Mouse (Mus musculus) liver, postnatal 0 days (tissue): ENCODE measurements around the gene Ank. TPM values are rescaled to one million over a fixed set of nuclear protein-coding genes. Genes with fewer than 3 reads are reported as not detected.

Experiments used
- ATAC-seq: fragments of 200-750 bp; cut with Nextera tagmentation; 2 replicates; pipeline ENCODE4 v1.8.0; 2017; ENCODE audit warnings: mild to moderate bottlenecking, moderate library complexity
- DNase-seq: peaks from one replicate; pipeline ENCODE4 v3.0.0-alpha.2; 2016
- H3K27ac ChIP-seq: fragments of 300-500 bp; sonication (generic); 2 replicates; pipeline ENCODE4 v1.5.1; 2014; ENCODE audit warnings: antibody characterized with exemption, moderate library complexity, mild to moderate bottlenecking, low read depth
- H3K27me3 ChIP-seq: fragments of 300-500 bp; sonication (generic); 2 replicates; pipeline ENCODE4 v1.6.1; 2014; ENCODE audit warnings: low read length, control low read depth, mixed read lengths; ENCODE audit not compliant: insufficient read depth
- H3K36me3 ChIP-seq: fragments of 300-500 bp; sonication (generic); replicated peaks from 2 replicates; pipeline ENCODE4 v1.6.1; 2014; ENCODE audit warnings: mild to moderate bottlenecking, control low read depth, low read length, moderate library complexity, mixed read lengths; ENCODE audit not compliant: insufficient read depth
- H3K4me1 ChIP-seq: fragments of 300-500 bp; sonication (generic); 2 replicates; pipeline ENCODE4 v1.6.1; 2014; ENCODE audit warnings: antibody characterized with exemption, mild to moderate bottlenecking, control low read depth; ENCODE audit not compliant: insufficient read depth
- H3K4me2 ChIP-seq: fragments of 300-500 bp; sonication (generic); 2 replicates; pipeline ENCODE4 v1.6.1; 2014; ENCODE audit warnings: low read depth, mild to moderate bottlenecking, low read length, moderate library complexity, mixed read lengths
- H3K4me3 ChIP-seq: fragments of 300-500 bp; sonication (generic); 2 replicates; pipeline ENCODE4 v1.5.1; 2014; ENCODE audit warnings: low read depth, low read length
- H3K9ac ChIP-seq: fragments of 300-500 bp; sonication (generic); replicated peaks from 2 replicates; pipeline ENCODE4 v1.6.1; 2014; ENCODE audit warnings: mild to moderate bottlenecking, moderate library complexity
- H3K9me3 ChIP-seq: fragments of 300-500 bp; sonication (generic); 2 replicates; pipeline ENCODE4 v1.6.1; 2016; ENCODE audit warnings: mild to moderate bottlenecking, control low read depth, low read length, mixed read lengths
- CTCF ChIP-seq: sonication (generic); IDR thresholded peaks from 2 replicates; pipeline ENCODE4 v1.5.1; 2016; ENCODE audit warnings: antibody characterized with exemption, low read depth
- EP300 ChIP-seq: IDR thresholded peaks from 2 replicates; pipeline ENCODE4 v1.6.1; 2016; ENCODE audit warnings: antibody characterized with exemption, low read depth, mild to moderate bottlenecking
- WGBS: fragments of 180-500 bp; shearing (Covaris S2); extraction: QIAGEN DNeasy Blood & Tissue Kit; methylation state at CpG from one replicate; pipeline ENCODE4 v1.1.7; 2014; ENCODE audit not compliant: insufficient replicate concordance; 5-methylcytosine and 5-hydroxymethylcytosine counted together
- polyA plus RNA-seq: library from polyadenylated mRNA; unstranded; fragments of >200 nt; fragmentation: Nextera tagmentation; extraction: Ambion mirVana; gene quantifications from 2 replicates; pipeline ENCODE4 v1.2.1, GENCODE M21; 2015

Ank gene
- polyA plus RNA-seq, 1 experiment from 2014 or later = 7.8 TPM

GRCm38 (mm10) chr15:27487059-27487458, 20.6 kb downstream of the Ank start:
- no peak overlapping the region for H3K27ac ChIP-seq
- no peaks in the 10 kb centered on the region for H3K9me3 ChIP-seq
- H3K4me1 ChIP-seq = peaks cover 22% of the 10 kb centered on the region
- ATAC-seq (no peak), DNase-seq (no peak)
- 63% methylated on average over 8 of the region's 8 CpGs for WGBS
- no peak overlapping the region for H3K4me3 ChIP-seq
- TF ChIP-seq CTCF = no peak
- TF ChIP-seq EP300 = no peak
- H3K9ac ChIP-seq = no peak overlapping the region
- H3K36me3 ChIP-seq = no peaks in the 10 kb centered on the region
- no peaks in the 10 kb centered on the region for H3K27me3 ChIP-seq
- H3K4me2 ChIP-seq = peak overlapping the region; percentile 48; the same call in 1 of the 2 replicates

DNA sequence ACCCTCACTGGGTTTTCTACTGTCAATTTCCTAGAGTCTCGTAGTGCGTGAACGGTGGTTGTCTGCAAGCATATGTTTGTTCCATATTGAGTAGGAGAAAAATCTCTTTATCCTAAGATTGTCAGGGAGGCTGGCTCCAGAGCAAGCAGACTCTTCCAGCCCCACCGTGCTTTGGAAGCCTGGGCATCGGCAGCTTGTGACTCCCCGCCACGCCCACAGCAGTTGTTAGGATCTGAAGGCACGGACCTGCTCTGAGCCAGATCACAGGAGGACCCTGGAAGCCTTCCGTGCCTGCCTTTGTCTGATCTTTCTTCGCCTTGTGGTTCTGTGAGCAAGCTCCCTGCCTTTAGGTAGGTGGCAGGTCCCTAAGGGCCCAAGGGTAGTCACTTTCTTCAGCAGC, 21.6 kb downstream of the Ank start:
- Histone ChIP-seq H3K9ac (no peak overlapping the region), H3K4me3 (no peak overlapping the region), H3K4me1 (peaks cover 29% of the 10 kb centered on the region), H3K27ac (no peak overlapping the region), H3K27me3 (no peaks in the 10 kb centered on the region), H3K4me2 (no peak overlapping the region), H3K9me3 (no peaks in the 10 kb centered on the region), H3K36me3 (no peaks in the 10 kb centered on the region)
- TF ChIP-seq CTCF (no peak), EP300 (no peak)
- WGBS = 69% methylated on average over 10 of the region's 10 CpGs
- ATAC-seq (no peak), DNase-seq (no peak)

- no peaks in the 10 kb centered on the region for H3K9me3 ChIP-seq
- DNase-seq (no peak), ATAC-seq (no peak)
- no peak overlapping the region for H3K4me2 ChIP-seq
- H3K27ac ChIP-seq = no peak overlapping the region
- peaks cover 48% of the 10 kb centered on the region for H3K4me1 ChIP-seq
- no peak overlapping the region for H3K9ac ChIP-seq
- no peaks in the 10 kb centered on the region for H3K36me3 ChIP-seq
- TF ChIP-seq CTCF = no peak
- TF ChIP-seq EP300 = no peak
- 84% methylated on average over 9 of the region's 9 CpGs for WGBS
- H3K27me3 ChIP-seq = no peaks in the 10 kb centered on the region
- H3K4me3 ChIP-seq = no peak overlapping the region
Observed at GRCm38 (mm10) chr15:27490676-27491075, 24.2 kb downstream of the Ank start.

DNA sequence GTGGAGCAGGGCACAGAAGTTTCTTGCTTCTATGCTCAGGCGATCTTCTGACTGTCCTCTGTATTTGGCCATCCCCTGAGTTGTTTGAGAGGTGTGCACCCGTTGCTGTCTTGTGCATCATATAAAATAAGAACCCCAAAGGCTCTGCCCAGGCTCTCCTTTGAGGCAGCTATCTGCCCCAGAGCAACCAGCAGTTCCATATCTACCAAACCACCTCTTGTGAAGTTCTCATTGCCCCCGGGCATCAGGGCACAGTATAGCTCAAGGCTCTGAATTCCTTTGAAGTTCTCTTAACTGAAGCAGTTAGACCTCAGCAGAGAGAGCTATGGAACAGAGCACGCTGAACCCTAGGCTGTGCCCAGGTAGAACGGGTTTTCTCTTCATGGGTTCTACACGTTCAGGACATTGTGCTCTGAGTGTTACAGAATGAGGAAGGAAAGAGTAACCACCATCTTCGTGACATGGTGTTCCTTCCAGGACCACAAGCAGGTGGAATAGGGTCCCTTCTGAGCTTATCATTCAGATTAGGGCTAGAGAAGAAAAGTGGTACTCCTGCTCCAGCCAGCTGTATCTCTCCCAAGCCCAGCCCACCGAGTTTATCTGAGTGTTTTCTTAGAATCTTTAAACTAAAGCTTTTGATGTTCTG, 25.1 kb downstream of the Ank start:
- TF ChIP-seq EP300 (0 out of 2 replicates have a peak, but pooled peaks have one; percentile 20), CTCF (no peak)
- DNase-seq (no peak), ATAC-seq (no peak)
- H3K27ac ChIP-seq = no peak overlapping the region
- no peak overlapping the region for H3K4me3 ChIP-seq
- no peaks in the 10 kb centered on the region for H3K9me3 ChIP-seq
- no peak overlapping the region for H3K9ac ChIP-seq
- WGBS = 45% methylated on average over 8 of the region's 8 CpGs
- no peak overlapping the region for H3K4me2 ChIP-seq
- peaks cover 48% of the 10 kb centered on the region for H3K4me1 ChIP-seq
- H3K36me3 ChIP-seq = no peaks in the 10 kb centered on the region
- no peaks in the 10 kb centered on the region for H3K27me3 ChIP-seq

GRCm38 (mm10) chr15:27492156-27492555, 25.7 kb downstream of the Ank start:
- Histone ChIP-seq H3K4me3 (no peak overlapping the region), H3K36me3 (no peaks in the 10 kb centered on the region), H3K27ac (no peak overlapping the region), H3K9ac (no peak overlapping the region), H3K27me3 (no peaks in the 10 kb centered on the region), H3K4me1 (peaks cover 48% of the 10 kb centered on the region), H3K9me3 (no peaks in the 10 kb centered on the region), H3K4me2 (no peak overlapping the region)
- 83% methylated on average over 10 of the region's 10 CpGs for WGBS
- no peak for ATAC-seq
- no peak for TF ChIP-seq CTCF
- no peak for TF ChIP-seq EP300
- no peak for DNase-seq

DNA sequence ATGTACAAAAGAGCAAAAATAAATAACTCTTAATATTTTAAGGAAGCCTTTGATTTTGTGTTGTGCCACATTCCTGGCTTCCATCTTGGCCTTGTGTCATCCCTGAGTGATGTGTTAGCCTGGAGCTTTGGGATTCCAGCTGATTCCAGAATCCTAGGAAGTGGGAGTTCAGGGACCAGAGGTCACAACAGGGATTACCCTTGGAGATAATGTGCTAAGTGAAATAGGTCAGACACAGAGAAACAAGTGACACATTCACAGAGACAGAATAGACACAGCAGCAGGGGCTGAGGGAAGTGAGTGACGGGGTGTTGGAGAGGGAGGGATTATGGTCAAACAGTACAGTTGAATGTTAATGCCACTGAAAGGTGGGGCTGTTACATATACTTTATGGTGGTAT, 26.3 kb downstream of the Ank start:
- Histone ChIP-seq H3K27me3 (no peaks in the 10 kb centered on the region), H3K36me3 (no peaks in the 10 kb centered on the region), H3K4me3 (no peak overlapping the region), H3K4me2 (no peak overlapping the region), H3K9ac (no peak overlapping the region), H3K4me1 (peaks cover 52% of the 10 kb centered on the region), H3K9me3 (no peaks in the 10 kb centered on the region), H3K27ac (no peak overlapping the region)
- WGBS = 76% methylated on average over 1 of the region's 1 CpGs
- no peak for ATAC-seq
- DNase-seq = no peak
- no peak for TF ChIP-seq EP300
- no peak for TF ChIP-seq CTCF
